Mouse (Mus musculus) macrophage (primary cell): ENCODE data around the gene Ifna11. TPM values are rescaled to one million over a fixed set of nuclear protein-coding genes. Genes with fewer than 3 reads are reported as not detected.
"Not testable (repeated sequence)": the region's sequence is repeated elsewhere in the genome, so short reads cannot be mapped to it uniquely, and the experiment has no call there.

Experiments
- H3K27ac ChIP-seq: fragments of 350-480 bp; formaldehyde crosslinking; 2 replicates; pipeline ENCODE4 v1.9.0; 2021
- H3K36me3 ChIP-seq: fragments of 350-480 bp; formaldehyde crosslinking; 2 replicates; pipeline ENCODE4 v1.9.0; 2021; ENCODE audit errors: inconsistent target
- H3K4me3 ChIP-seq: fragments of 350-480 bp; formaldehyde crosslinking; 2 replicates; pipeline ENCODE4 v1.9.0; 2021; ENCODE audit errors: inconsistent target
- H3K79me2 ChIP-seq: fragments of 350-480 bp; formaldehyde crosslinking; 2 replicates; pipeline ENCODE4 v1.9.0; 2021; ENCODE audit errors: inconsistent target
- WGBS: methylation state at CpG from one replicate; pipeline ENCODE4 v1.1.7; 2026; ENCODE audit warnings: inconsistent platforms; ENCODE audit not compliant: missing documents; 5-methylcytosine and 5-hydroxymethylcytosine counted together
- polyA plus RNA-seq: library from polyadenylated mRNA; stranded (reverse); fragments of 250-400 nt; gene quantifications from 3 replicates; pipeline ENCODE4 v1.2.4, GENCODE M21; 2018; ENCODE audit warnings: inconsistent platforms
- total RNA-seq, 78 experiments: library from RNA; depleted of rRNA; stranded (reverse); fragments of 250-400 nt; gene quantifications; 1 replicate in 9 of 78; 2 replicates in 24 of 78; 3 replicates in 43 of 78; 4 replicates in 2 of 78; pipeline ENCODE4 v1.2.4; 2018; ENCODE audit warnings: inconsistent platforms in 56 of 78

The Ifna11 gene
- not detected for total RNA-seq (2018; cell fraction: chromatin; rRNA removed)
- not detected for total RNA-seq (2018; cell fraction: cytosol; rRNA removed)
- not detected for total RNA-seq (2018; cell fraction: nucleus; rRNA removed)
- not detected in 3 replicates for polyA plus RNA-seq

- Histone ChIP-seq H3K36me3 (no peaks in the 10 kb centered on the region), H3K4me3 (no peak within 1 kb of the TSS), H3K79me2 (no peaks in the 10 kb centered on the region), H3K27ac (no peak within 1 kb of the TSS)
- WGBS, result 92% methylated on average over 1 of the region's 1 CpGs
Observed at GRCm38 (mm10) chr4:88819659-88820058, at the start of gene Ifna11. Gene Ifna11 (plus strand): TSS chr4:88819959.

GRCm38 (mm10) chr4:88773534-88773933 lies 46.2 kb upstream of the Ifna11 start, which contains the start of gene Gm13290:
Gene Gm13290 (plus strand): TSS chr4:88773834.
- not testable (repeated sequence) for H3K36me3 ChIP-seq, H3K27ac ChIP-seq, H3K4me3 ChIP-seq, H3K79me2 ChIP-seq
- WGBS, result no CpG with 5 or more reads among the region's 32 CpGs

GRCm38 (mm10) chr4:88776622-88777021 lies 43.1 kb upstream of the Ifna11 start, which contains the start of gene Gm13289:
Gene Gm13289 (plus strand): TSS chr4:88776922.
- WGBS, result no CpG with 5 or more reads among the region's 29 CpGs
- not testable (repeated sequence) for H3K4me3 ChIP-seq, H3K79me2 ChIP-seq

GRCm38 (mm10) chr4:88779550-88779949 lies 40.2 kb upstream of the Ifna11 start, which contains the start of gene Gm13272:
Gene Gm13272 (plus strand): TSS chr4:88779850.
- H3K4me3 ChIP-seq, H3K36me3 ChIP-seq, H3K27ac ChIP-seq, H3K79me2 ChIP-seq: not testable (repeated sequence)
- WGBS, result no CpG with 5 or more reads among the region's 29 CpGs

More at GRCm38 (mm10) chr4:88776622-88777021, 43.1 kb upstream of the Ifna11 start, which contains the start of gene Gm13289:
- not testable (repeated sequence) for H3K27ac ChIP-seq, H3K36me3 ChIP-seq

GRCm38 (mm10) chr4:88780320-88780719 lies 39.4 kb upstream of the Ifna11 start:
- H3K79me2 ChIP-seq, H3K4me3 ChIP-seq, H3K36me3 ChIP-seq, H3K27ac ChIP-seq: not testable (repeated sequence)
- 90% methylated on average over 2 of the region's 18 CpGs for WGBS

GRCm38 (mm10) chr4:88781831-88782230 lies 37.9 kb upstream of the Ifna11 start, which contains the start of gene Ifnz:
Gene Ifnz (plus strand): TSS chr4:88782131.
- Histone ChIP-seq H3K4me3 (peak within 1 kb of the TSS; percentile 12; the same call in 1 of the 2 replicates), H3K27ac (0 out of 2 replicates have a peak within 1 kb of the TSS, but pooled peaks have one; percentile 33)
- H3K36me3 ChIP-seq, H3K79me2 ChIP-seq: not testable (repeated sequence)
- no CpG with 5 or more reads among the region's 7 CpGs for WGBS

GRCm38 (mm10) chr4:88782335-88782734 lies 37.4 kb upstream of the Ifna11 start:
- H3K4me3 ChIP-seq, result peak overlapping the region; percentile 12; the same call in 1 of the 2 replicates
- H3K27ac ChIP-seq, result 0 out of 2 replicates have a peak overlapping the region, but pooled peaks have one; percentile 33
- no CpG with 5 or more reads among the region's 31 CpGs for WGBS
- H3K36me3 ChIP-seq, H3K79me2 ChIP-seq: not testable (repeated sequence)

- H3K4me3 ChIP-seq, H3K27ac ChIP-seq, H3K79me2 ChIP-seq, H3K36me3 ChIP-seq: not testable (repeated sequence)
- WGBS, result no CpG with 5 or more reads among the region's 27 CpGs
Observed at GRCm38 (mm10) chr4:88785409-88785808, 34.4 kb upstream of the Ifna11 start, which contains the start of gene Gm13276. Gene Gm13276 (plus strand): TSS chr4:88785709.

- not testable (repeated sequence) for H3K27ac ChIP-seq, H3K36me3 ChIP-seq, H3K79me2 ChIP-seq, H3K4me3 ChIP-seq
- no CpG with 5 or more reads among the region's 28 CpGs for WGBS
Observed at GRCm38 (mm10) chr4:88788402-88788801, 31.4 kb upstream of the Ifna11 start, which contains the start of gene Gm13277. Gene Gm13277 (plus strand): TSS chr4:88788632.

GRCm38 (mm10) chr4:88791250-88791649 lies 28.5 kb upstream of the Ifna11 start, which contains the start of gene Gm13278:
Gene Gm13278 (plus strand): TSS chr4:88791550.
- H3K27ac ChIP-seq, H3K36me3 ChIP-seq, H3K4me3 ChIP-seq, H3K79me2 ChIP-seq: not testable (repeated sequence)
- WGBS, result no CpG with 5 or more reads among the region's 28 CpGs

GRCm38 (mm10) chr4:88793936-88794675 lies 25.7 kb upstream of the Ifna11 start, which contains the start of gene Gm13275:
Gene Gm13275 (plus strand): TSS chr4:88794487.
- H3K79me2 ChIP-seq, H3K27ac ChIP-seq, H3K36me3 ChIP-seq, H3K4me3 ChIP-seq: not testable (repeated sequence)
- 0% methylated on average over 1 of the region's 52 CpGs for WGBS

DNA sequence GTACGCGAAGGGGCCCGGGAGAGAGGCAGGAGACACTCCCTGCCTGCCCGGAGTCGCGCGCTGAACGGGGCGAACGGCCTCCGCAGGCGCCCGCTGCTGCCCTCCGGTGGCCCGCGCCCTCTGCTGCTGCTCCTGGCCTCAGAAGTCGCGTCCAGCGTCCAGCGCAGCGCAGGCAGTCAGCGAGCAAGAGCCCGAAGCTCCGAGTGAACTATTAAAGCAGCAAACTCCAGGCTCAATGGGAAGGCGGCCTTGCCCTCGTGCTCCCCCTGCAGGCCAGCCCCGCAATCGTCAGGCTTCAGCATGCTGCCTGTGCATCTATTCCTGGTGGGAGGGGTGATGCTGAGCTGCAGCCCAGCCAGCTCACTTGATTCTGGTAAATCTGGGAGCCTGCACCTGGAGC lies 22.7 kb upstream of the Ifna11 start, which contains the start of gene Gm13279:
TSS of gene Gm13279 (plus strand) at position 301 of the 400 bp plus-strand sequence.
- H3K27ac ChIP-seq, H3K4me3 ChIP-seq, H3K36me3 ChIP-seq, H3K79me2 ChIP-seq: not testable (repeated sequence)
- no CpG with 5 or more reads among the region's 28 CpGs for WGBS

DNA sequence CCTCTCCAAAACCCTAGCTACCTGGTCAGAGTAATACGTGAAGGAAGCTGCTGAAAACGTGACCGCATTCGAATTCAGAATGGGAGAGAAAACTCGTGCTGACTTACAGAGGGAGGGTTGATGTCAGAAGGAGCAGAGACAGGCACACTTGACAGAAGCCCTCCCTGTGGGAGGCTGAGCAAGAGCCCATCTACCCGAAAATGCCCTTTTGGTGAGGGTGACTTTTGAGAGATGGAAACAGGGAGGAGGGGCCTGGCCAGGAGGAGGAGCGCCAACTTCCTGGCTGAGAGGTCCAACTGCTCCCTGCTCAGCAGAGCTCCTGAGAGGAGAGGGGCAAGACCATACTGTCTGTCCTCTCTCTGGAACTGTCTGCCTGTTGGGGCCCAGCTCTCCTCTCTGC lies 20.4 kb upstream of the Ifna11 start, which contains the start of gene Gm13285:
TSS of gene Gm13285 (plus strand) at position 301 of the 400 bp plus-strand sequence.
- WGBS, result no CpG with 5 or more reads among the region's 7 CpGs
- not testable (repeated sequence) for H3K4me3 ChIP-seq

GRCm38 (mm10) chr4:88802954-88803353 lies 16.8 kb upstream of the Ifna11 start, which contains the start of gene Gm13287:
Gene Gm13287 (plus strand): TSS chr4:88803254.
- H3K27ac ChIP-seq, H3K4me3 ChIP-seq, H3K79me2 ChIP-seq, H3K36me3 ChIP-seq: not testable (repeated sequence)
- WGBS, result no CpG with 5 or more reads among the region's 29 CpGs

More for the DNA sequence above, 20.4 kb upstream of the Ifna11 start, which contains the start of gene Gm13285:
- H3K27ac ChIP-seq, H3K36me3 ChIP-seq, H3K79me2 ChIP-seq: not testable (repeated sequence)

GRCm38 (mm10) chr4:88805231-88805630 lies 14.5 kb upstream of the Ifna11 start, which contains the start of gene Gm13288:
Gene Gm13288 (plus strand): TSS chr4:88805531.
- no CpG with 5 or more reads among the region's 8 CpGs for WGBS
- H3K79me2 ChIP-seq, H3K4me3 ChIP-seq: not testable (repeated sequence)

More at GRCm38 (mm10) chr4:88805231-88805630, 14.5 kb upstream of the Ifna11 start, which contains the start of gene Gm13288:
- not testable (repeated sequence) for H3K36me3 ChIP-seq, H3K27ac ChIP-seq
